Mouse (Mus musculus): ENCODE data around the gene Dctn2. TPM values are rescaled to one million over a fixed set of nuclear protein-coding genes. Genes with fewer than 3 reads are reported as not detected.
A peak's percentile ranks its signal among the peaks of the same experiment; 100 is the strongest.

Gene Dctn2
- polyA plus RNA-seq, 1 experiment = 250 TPM

DNA sequence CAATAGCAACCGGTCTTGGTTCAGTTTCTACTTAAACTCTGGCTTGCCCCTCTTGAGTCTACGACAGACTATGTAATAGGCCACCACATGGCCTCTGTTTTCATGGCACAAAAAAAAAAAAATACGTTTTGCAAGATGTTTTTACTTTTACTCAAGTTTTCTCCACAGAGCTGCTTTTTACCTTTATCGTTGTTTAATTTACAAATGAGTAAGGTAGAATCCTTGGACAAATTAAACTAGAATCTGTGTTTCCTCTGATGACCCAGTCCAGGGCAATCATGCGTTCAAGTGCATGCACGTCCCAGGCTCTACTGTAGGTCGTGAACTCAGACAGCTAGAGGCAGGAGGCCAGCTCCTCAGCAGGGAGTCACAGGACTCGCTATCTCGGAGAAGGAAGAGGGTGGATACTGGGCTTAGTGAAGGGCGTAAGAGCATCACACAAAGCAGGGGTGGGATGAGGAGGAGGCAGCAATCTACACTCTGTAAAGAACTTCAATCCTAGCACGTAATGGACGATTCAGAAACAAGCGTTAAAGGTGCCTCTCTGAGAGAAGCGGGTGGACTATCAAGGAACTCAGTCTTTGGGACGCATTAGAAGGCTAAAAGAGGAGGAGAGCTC, 23.5 kb downstream of the Dctn2 start:
- H3K4me3 ChIP-seq = peak overlapping the region; percentile 100

DNA sequence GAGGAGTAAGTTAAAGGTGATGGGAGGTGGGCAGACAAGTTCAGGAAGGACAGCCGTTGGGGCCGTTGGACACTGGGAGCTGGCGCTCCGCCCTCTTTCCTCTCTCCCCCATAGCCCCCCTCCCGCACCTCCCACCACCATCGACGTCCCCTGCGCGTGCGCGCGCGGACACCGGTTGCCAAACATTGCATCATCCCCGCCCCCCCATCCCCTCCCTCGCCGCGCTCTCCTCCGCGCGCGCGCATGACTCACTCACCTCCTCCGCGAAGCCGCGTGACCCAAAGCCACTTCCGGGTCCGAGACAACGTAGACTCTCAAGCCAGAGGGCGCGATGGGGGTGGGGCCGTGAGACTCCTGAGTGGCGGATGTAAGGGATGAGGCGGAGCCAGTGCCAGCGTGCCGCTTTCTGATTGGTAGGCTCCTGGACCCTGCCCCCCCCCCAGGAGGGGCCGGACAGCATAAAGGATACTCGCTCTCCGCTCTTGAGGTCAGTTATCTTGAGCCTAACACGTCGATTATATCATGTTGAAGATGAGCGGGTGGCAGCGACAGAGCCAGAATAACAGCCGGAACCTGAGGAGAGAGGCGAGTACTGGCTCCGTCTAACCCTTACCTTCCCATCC, 24.2 kb downstream of the Dctn2 start:
- Histone ChIP-seq H3K4me3 (peak overlapping the region; percentile 100), H3K27me3 (ENCODE audit: control insufficient read depth, insufficient read depth, insufficient read length) (no peaks in the 10 kb centered on the region), H3K36me3 (ENCODE audit: control insufficient read depth, insufficient read depth) (peaks cover 41% of the 10 kb centered on the region), H3K4me2 (ENCODE audit: low read depth) (peak overlapping the region; percentile 94), H3K79me2 (ENCODE audit: control insufficient read depth, insufficient read depth) (peaks cover 72% of the 10 kb centered on the region), H3ac (ENCODE audit: control insufficient read depth, insufficient read length) (peak overlapping the region; percentile 33)
- TF ChIP-seq CEBPB (IDR thresholded peaks at IDR 0.05; ENCODE audit: insufficient read depth, poor library complexity, severe bottlenecking) = peak; percentile 99
- no peak for TF ChIP-seq TCF3 (IDR thresholded peaks at IDR 0.05; ENCODE audit: insufficient read length, low read depth)
- peak; percentile 94 for TF ChIP-seq POLR2AphosphoS2 (IDR thresholded peaks at IDR 0.05; ENCODE audit: insufficient read length, low read depth)
- no peak for TF ChIP-seq MAX (IDR thresholded peaks at IDR 0.05; ENCODE audit: low read depth)
- TF ChIP-seq TCF12 (IDR thresholded peaks at IDR 0.05; ENCODE audit: insufficient read depth, poor library complexity, severe bottlenecking) = no peak
- no peak for TF ChIP-seq SRF (IDR thresholded peaks at IDR 0.05; ENCODE audit: control insufficient read depth, insufficient read length, low read depth)
- peak; percentile 97 for TF ChIP-seq POLR2A (IDR thresholded peaks at IDR 0.05; ENCODE audit: insufficient read length, low read depth)
- peak in 1 of 3 experiments; percentile 50 for TF ChIP-seq MYOG (IDR thresholded peaks at IDR 0.05; ENCODE audit: control insufficient read depth in 1 of 3, insufficient read depth in 1 of 3, insufficient read length in 2 of 3, low read depth in 2 of 3)
- TF ChIP-seq E2F4 (IDR thresholded peaks at IDR 0.05; ENCODE audit: insufficient read depth) = peak; percentile 27
- TF ChIP-seq USF1 (IDR thresholded peaks at IDR 0.05; ENCODE audit: low read depth) = peak; percentile 88
- no peak for TF ChIP-seq MYOD1 (IDR thresholded peaks at IDR 0.05; ENCODE audit: control insufficient read depth in 1 of 3, insufficient read length in 2 of 3, low read depth in 2 of 3)
- TF ChIP-seq REST (IDR thresholded peaks at IDR 0.05; ENCODE audit: insufficient read depth, insufficient read length) = peak; percentile 2

More for the DNA sequence above, 23.5 kb downstream of the Dctn2 start:
- Histone ChIP-seq H3ac (ENCODE audit: control insufficient read depth, insufficient read length) (peak overlapping the region; percentile 82), H3K36me3 (ENCODE audit: control insufficient read depth, insufficient read depth) (peaks cover 34% of the 10 kb centered on the region), H3K79me2 (ENCODE audit: control insufficient read depth, insufficient read depth) (peaks cover 67% of the 10 kb centered on the region), H3K27me3 (ENCODE audit: control insufficient read depth, insufficient read depth, insufficient read length) (no peaks in the 10 kb centered on the region), H3K4me2 (ENCODE audit: low read depth) (peak overlapping the region; percentile 88)
- TF ChIP-seq CEBPB (IDR thresholded peaks at IDR 0.05; ENCODE audit: insufficient read depth, poor library complexity, severe bottlenecking) = no peak
- TF ChIP-seq POLR2AphosphoS2 (IDR thresholded peaks at IDR 0.05; ENCODE audit: insufficient read length, low read depth) = peak; percentile 59
- no peak for TF ChIP-seq REST (IDR thresholded peaks at IDR 0.05; ENCODE audit: insufficient read depth, insufficient read length)
- peak; percentile 67 for TF ChIP-seq POLR2A (IDR thresholded peaks at IDR 0.05; ENCODE audit: insufficient read length, low read depth)
- TF ChIP-seq USF1 (IDR thresholded peaks at IDR 0.05; ENCODE audit: low read depth) = peak; percentile 0

DNA sequence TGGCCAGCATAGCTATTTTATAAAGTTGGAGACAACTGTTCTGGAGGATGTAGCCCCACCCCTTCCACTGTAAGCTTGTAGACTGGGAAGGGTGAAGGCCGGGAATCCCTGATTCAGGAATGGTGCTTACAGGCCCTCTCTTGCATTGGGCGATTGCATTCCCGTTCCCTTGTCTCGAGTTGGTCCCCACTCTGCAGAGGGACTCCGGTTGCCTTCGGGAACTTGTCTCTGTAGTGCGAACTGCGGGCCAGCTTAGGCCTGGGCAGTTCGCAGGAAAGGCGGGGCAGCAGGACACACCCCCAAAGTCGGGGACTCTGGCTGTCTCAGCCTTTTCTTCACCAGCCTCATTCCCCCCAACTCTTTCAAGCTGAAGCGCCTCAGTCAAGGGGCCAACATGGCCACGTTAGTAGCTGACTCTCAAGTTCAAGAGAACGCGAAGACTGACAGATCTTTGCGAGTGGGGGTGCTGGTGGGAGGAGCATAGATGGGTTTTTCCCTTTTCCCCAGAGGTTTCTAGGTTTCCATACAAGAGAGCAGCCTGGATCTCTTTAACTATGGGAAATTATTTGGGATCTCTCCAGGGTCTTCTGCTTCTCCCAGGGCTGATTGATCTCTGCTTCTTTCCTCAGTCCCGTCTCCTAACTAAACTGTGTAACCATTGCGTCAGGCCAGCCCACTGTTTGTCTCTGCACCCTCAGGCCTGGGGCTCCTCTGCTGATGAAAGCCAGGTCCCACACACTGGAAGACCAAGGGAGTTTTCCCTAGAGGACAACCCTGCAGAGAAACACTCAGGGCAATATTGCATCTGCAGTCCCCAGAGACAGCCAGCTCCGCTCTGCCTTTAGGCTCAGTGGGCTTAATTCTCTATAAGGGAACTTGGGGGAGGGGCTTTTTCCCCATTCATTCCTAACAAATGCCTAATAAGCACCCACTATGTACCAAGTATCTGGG, 25.0 kb downstream of the Dctn2 start:
- Histone ChIP-seq H3K27me3 (ENCODE audit: control insufficient read depth, insufficient read depth, insufficient read length) (no peaks in the 10 kb centered on the region), H3K79me2 (ENCODE audit: control insufficient read depth, insufficient read depth) (peaks cover 65% of the 10 kb centered on the region), H3K36me3 (ENCODE audit: control insufficient read depth, insufficient read depth) (peaks cover 49% of the 10 kb centered on the region), H3ac (ENCODE audit: control insufficient read depth, insufficient read length) (peak overlapping the region; percentile 33), H3K4me3 (peak overlapping the region; percentile 100), H3K4me2 (ENCODE audit: low read depth) (peak overlapping the region; percentile 94)
- no peak for TF ChIP-seq E2F4 (IDR thresholded peaks at IDR 0.05; ENCODE audit: insufficient read depth)
- no peak for TF ChIP-seq REST (IDR thresholded peaks at IDR 0.05; ENCODE audit: insufficient read depth, insufficient read length)
- TF ChIP-seq SRF (IDR thresholded peaks at IDR 0.05; ENCODE audit: control insufficient read depth, insufficient read length, low read depth) = no peak
- peak; percentile 4 for TF ChIP-seq POLR2A (IDR thresholded peaks at IDR 0.05; ENCODE audit: insufficient read length, low read depth)

DNA sequence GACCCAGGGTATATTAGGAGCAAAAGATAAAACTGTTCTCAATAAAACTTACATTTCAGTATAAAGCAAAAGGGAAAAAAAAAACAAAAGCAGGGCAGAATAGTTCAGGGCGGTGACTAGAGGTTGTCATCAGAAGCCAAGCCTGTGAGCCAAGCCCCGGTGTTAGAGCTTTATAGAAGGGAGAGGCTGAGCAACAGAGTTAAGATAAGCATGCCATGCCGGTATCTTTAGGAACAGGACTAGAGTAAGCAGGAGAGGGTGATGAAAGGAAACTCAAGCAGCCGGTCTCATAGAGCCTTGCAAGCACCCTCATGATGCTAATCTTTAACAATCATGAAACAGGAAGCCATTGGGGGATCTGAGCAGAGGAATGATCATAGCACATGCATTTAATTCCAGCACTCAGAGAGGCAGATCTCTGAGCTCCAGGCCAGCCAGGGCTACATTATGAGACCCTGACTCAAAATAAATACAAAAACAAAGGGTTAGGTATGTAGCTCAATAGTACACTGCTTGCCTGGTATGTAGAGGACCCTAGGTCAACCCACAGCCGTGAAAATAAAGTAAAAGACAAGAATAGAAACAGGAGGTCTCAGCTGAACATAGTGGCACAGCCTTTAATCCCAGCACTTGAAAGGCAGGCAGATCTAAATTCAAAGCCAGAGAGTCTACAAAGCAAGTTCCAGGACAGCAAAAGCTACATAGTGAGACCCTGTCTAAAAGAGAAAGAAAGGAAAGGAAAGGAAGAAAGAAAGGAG, 25.9 kb downstream of the Dctn2 start:
- peaks cover 55% of the 10 kb centered on the region for H3K36me3 ChIP-seq (ENCODE audit: control insufficient read depth, insufficient read depth)

More for the DNA sequence above, 25.9 kb downstream of the Dctn2 start:
- peak overlapping the region; percentile 33 for H3ac ChIP-seq (ENCODE audit: control insufficient read depth, insufficient read length)
- H3K4me3 ChIP-seq = peak overlapping the region; percentile 100
- no peak for TF ChIP-seq SRF (IDR thresholded peaks at IDR 0.05; ENCODE audit: control insufficient read depth, insufficient read length, low read depth)
- TF ChIP-seq USF1 (IDR thresholded peaks at IDR 0.05; ENCODE audit: low read depth) = no peak
- no peak for TF ChIP-seq TCF3 (IDR thresholded peaks at IDR 0.05; ENCODE audit: insufficient read length, low read depth)
- TF ChIP-seq POLR2AphosphoS2 (IDR thresholded peaks at IDR 0.05; ENCODE audit: insufficient read length, low read depth) = no peak
- no peak for TF ChIP-seq E2F4 (IDR thresholded peaks at IDR 0.05; ENCODE audit: insufficient read depth)
- TF ChIP-seq MAX (IDR thresholded peaks at IDR 0.05; ENCODE audit: low read depth) = no peak
- TF ChIP-seq TCF12 (IDR thresholded peaks at IDR 0.05; ENCODE audit: insufficient read depth, poor library complexity, severe bottlenecking) = no peak
- TF ChIP-seq CEBPB (IDR thresholded peaks at IDR 0.05; ENCODE audit: insufficient read depth, poor library complexity, severe bottlenecking) = no peak
- no peak for TF ChIP-seq MYOD1 (IDR thresholded peaks at IDR 0.05; ENCODE audit: control insufficient read depth in 1 of 3, insufficient read length in 2 of 3, low read depth in 2 of 3)
- TF ChIP-seq REST (IDR thresholded peaks at IDR 0.05; ENCODE audit: insufficient read depth, insufficient read length) = no peak
- no peaks in the 10 kb centered on the region for H3K27me3 ChIP-seq (ENCODE audit: control insufficient read depth, insufficient read depth, insufficient read length)
- H3K4me2 ChIP-seq (ENCODE audit: low read depth) = peak overlapping the region; percentile 94
- peaks cover 57% of the 10 kb centered on the region for H3K79me2 ChIP-seq (ENCODE audit: control insufficient read depth, insufficient read depth)
